Mouse (Mus musculus): Measurements from ENCODE around the gene Zscan25. TPM values are rescaled to one million over a fixed set of nuclear protein-coding genes. Genes with fewer than 3 reads are reported as not detected.
"Not testable (repeated sequence)": the region's sequence is repeated elsewhere in the genome, so short reads cannot be mapped to it uniquely, and the experiment has no call there.

Gene Zscan25
- polyA plus RNA-seq, 1 experiment from 2014 or later: 1.0 TPM

GRCm38 (mm10) chr5:145317141-145317540 lies 36.8 kb downstream of the Zscan25 start:
- Histone ChIP-seq H3K27me3 (ENCODE audit: control insufficient read depth, insufficient read depth, low read length) (no peaks in the 10 kb centered on the region), H3K4me3 (replicated peaks; ENCODE audit: low read depth, low read length) (no peak overlapping the region), H3K27ac (replicated peaks; ENCODE audit: low read depth, low read length) (no peak overlapping the region), H3K4me2 (ENCODE audit: low read length) (no peak overlapping the region), H3K9me3 (ENCODE audit: control insufficient read depth, low read length) (peaks cover 13% of the 10 kb centered on the region; the same call in 1 of the 2 replicates), H3K4me1 (ENCODE audit: control insufficient read depth, insufficient read depth, low read length) (no peaks in the 10 kb centered on the region), H3K9ac (replicated peaks; ENCODE audit: low read length) (no peak overlapping the region), H3K36me3 (ENCODE audit: control insufficient read depth, insufficient read depth, low read length) (no peaks in the 10 kb centered on the region)
- ATAC-seq (ENCODE audit: low FRiP score, low TSS enrichment): no peak
- WGBS: 91% methylated on average over 1 of the region's 1 CpGs
- no peak for DNase-seq

GRCm38 (mm10) chr5:145338756-145339155 lies 58.5 kb downstream of the Zscan25 start:
- not testable (repeated sequence) for H3K4me2 ChIP-seq (ENCODE audit: low read length); H3K36me3 ChIP-seq (ENCODE audit: control insufficient read depth, insufficient read depth, low read length); ATAC-seq (ENCODE audit: low FRiP score, low TSS enrichment); H3K27ac ChIP-seq (replicated peaks; ENCODE audit: low read depth, low read length); H3K4me3 ChIP-seq (replicated peaks; ENCODE audit: low read depth, low read length); H3K4me1 ChIP-seq (ENCODE audit: control insufficient read depth, insufficient read depth, low read length); H3K9me3 ChIP-seq (ENCODE audit: control insufficient read depth, low read length); H3K27me3 ChIP-seq (ENCODE audit: control insufficient read depth, insufficient read depth, low read length); DNase-seq; H3K9ac ChIP-seq (replicated peaks; ENCODE audit: low read length)

Other genes starting within 250 kb of the Zscan25 start
- gene Gm4871, start 247.7 kb upstream of the Zscan25 start, polyA plus RNA-seq (2014; fragmentation: Nextera tagmentation; extraction: Ambion mirVana): not detected in 2 replicates
- not detected in 2 replicates for gene 1700018F24Rik, start 237.5 kb upstream of the Zscan25 start, polyA plus RNA-seq (2014; fragmentation: Nextera tagmentation; extraction: Ambion mirVana)
- 268 and 288 TPM in 2 replicates for gene Arpc1a, start 196.7 kb upstream of the Zscan25 start, polyA plus RNA-seq (2014; fragmentation: Nextera tagmentation; extraction: Ambion mirVana)
- gene Kpna7, start 196.5 kb upstream of the Zscan25 start, polyA plus RNA-seq (2014; fragmentation: Nextera tagmentation; extraction: Ambion mirVana): not detected in 2 replicates
- gene Arpc1b, start 166.3 kb upstream of the Zscan25 start, polyA plus RNA-seq (2014; fragmentation: Nextera tagmentation; extraction: Ambion mirVana): 23.9 and 39.4 TPM in 2 replicates
- 101 and 121 TPM in 2 replicates for gene Pdap1, start 140.3 kb upstream of the Zscan25 start, polyA plus RNA-seq (2014; fragmentation: Nextera tagmentation; extraction: Ambion mirVana)
- 196 and 205 TPM in 2 replicates for gene Bud31, start 140.1 kb upstream of the Zscan25 start, polyA plus RNA-seq (2014; fragmentation: Nextera tagmentation; extraction: Ambion mirVana)
- 20.2 and 22.3 TPM in 2 replicates for gene Ptcd1, start 113.4 kb upstream of the Zscan25 start, polyA plus RNA-seq (2014; fragmentation: Nextera tagmentation; extraction: Ambion mirVana)
- 29.1 and 35.1 TPM in 2 replicates for gene Cpsf4, start 113.3 kb upstream of the Zscan25 start, polyA plus RNA-seq (2014; fragmentation: Nextera tagmentation; extraction: Ambion mirVana)
- gene Atp5j2, start 88.4 kb upstream of the Zscan25 start, polyA plus RNA-seq (2014; fragmentation: Nextera tagmentation; extraction: Ambion mirVana): 477 and 644 TPM in 2 replicates
- 13.9 and 16.4 TPM in 2 replicates for gene Zkscan14, start 78.6 kb upstream of the Zscan25 start, polyA plus RNA-seq (2014; fragmentation: Nextera tagmentation; extraction: Ambion mirVana)
- gene Zkscan5, start 75.9 kb upstream of the Zscan25 start, polyA plus RNA-seq (2014; fragmentation: Nextera tagmentation; extraction: Ambion mirVana): 13.5 and 17.9 TPM in 2 replicates
- gene Zfp655, start 48.8 kb upstream of the Zscan25 start, polyA plus RNA-seq (2014; fragmentation: Nextera tagmentation; extraction: Ambion mirVana): 41.6 and 44.4 TPM in 2 replicates
- not detected in 2 replicates for gene Cyp3a57, start 64.8 kb downstream of the Zscan25 start, polyA plus RNA-seq (2014; fragmentation: Nextera tagmentation; extraction: Ambion mirVana)
- not detected in 2 replicates for gene Cyp3a16, start 189.2 kb downstream of the Zscan25 start, polyA plus RNA-seq (2014; fragmentation: Nextera tagmentation; extraction: Ambion mirVana)